Mouse (Mus musculus) heart, postnatal 0 days (tissue): ENCODE data around the gene Slc25a35. TPM values are rescaled to one million over a fixed set of nuclear protein-coding genes. Genes with fewer than 3 reads are reported as not detected.

Experiments
- ATAC-seq: fragments of 200-750 bp; cut with Nextera tagmentation; 2 replicates; pipeline ENCODE4 v1.8.0; 2017; ENCODE audit warnings: low read depth, moderate number of reproducible peaks, moderate library complexity; ENCODE audit not compliant: insufficient read depth
- DNase-seq: peaks from one replicate; pipeline ENCODE4 v3.0.0-alpha.2; 2016; ENCODE audit warnings: low spot score
- H3K27ac ChIP-seq: fragments of 300-500 bp; sonication (generic); 2 replicates; pipeline ENCODE4 v1.5.1; 2014; ENCODE audit warnings: low read depth, mild to moderate bottlenecking
- H3K27me3 ChIP-seq: fragments of 300-500 bp; sonication (generic); 2 replicates; pipeline ENCODE4 v1.6.1; 2014; ENCODE audit warnings: low read length, mixed read lengths; ENCODE audit not compliant: control insufficient read depth, insufficient read depth
- H3K36me3 ChIP-seq: fragments of 300-500 bp; sonication (generic); replicated peaks from 2 replicates; pipeline ENCODE4 v1.6.1; 2014; ENCODE audit warnings: low read length, mixed read lengths; ENCODE audit not compliant: control insufficient read depth, insufficient read depth
- H3K4me1 ChIP-seq: fragments of 300-500 bp; sonication (generic); 2 replicates; pipeline ENCODE4 v1.6.1; 2014; ENCODE audit warnings: antibody characterized with exemption; ENCODE audit not compliant: control insufficient read depth, insufficient read depth
- H3K4me2 ChIP-seq: fragments of 300-500 bp; sonication (generic); 2 replicates; pipeline ENCODE4 v1.6.1; 2014; ENCODE audit warnings: low read depth, mild to moderate bottlenecking, low read length, moderate library complexity
- H3K4me3 ChIP-seq: fragments of 300-500 bp; sonication (generic); 2 replicates; pipeline ENCODE4 v1.5.1; 2014; ENCODE audit warnings: low read depth, low read length
- H3K9ac ChIP-seq: fragments of 300-500 bp; sonication (generic); replicated peaks from 2 replicates; pipeline ENCODE4 v1.6.1; 2014; ENCODE audit warnings: low read depth, low read length, mixed read lengths
- H3K9me3 ChIP-seq: fragments of 300-500 bp; sonication (generic); replicated peaks from 2 replicates; pipeline ENCODE4 v1.6.1; 2016; ENCODE audit warnings: low read length; ENCODE audit not compliant: control insufficient read depth
- CTCF ChIP-seq: IDR thresholded peaks from 2 replicates; pipeline ENCODE4 v1.5.1; 2016; ENCODE audit warnings: antibody characterized with exemption, control low read depth, low read depth
- EP300 ChIP-seq: IDR thresholded peaks from 2 replicates; pipeline ENCODE4 v1.6.1; 2016; ENCODE audit warnings: antibody characterized with exemption, low read depth
- WGBS: fragments of 180-500 bp; shearing (Covaris S2); extraction: QIAGEN DNeasy Blood & Tissue Kit; methylation state at CpG from one replicate; pipeline ENCODE4 v1.1.7; 2014; 5-methylcytosine and 5-hydroxymethylcytosine counted together
- polyA plus RNA-seq: library from polyadenylated mRNA; unstranded; fragments of >200 nt; fragmentation: Nextera tagmentation; extraction: Ambion mirVana; gene quantifications from 2 replicates; pipeline ENCODE4 v1.2.1, GENCODE M21; 2015
- total RNA-seq: library from RNA; depleted of rRNA; stranded (reverse); fragments of >200 nt; gene quantifications from 2 replicates; pipeline ENCODE4 v1.2.3, GENCODE M21; 2014; ENCODE audit warnings: low replicate concordance

Slc25a35 gene
- total and polyA plus RNA-seq, 2 experiments from 2014 or later, result 2.0 to 3.6 TPM

- 1% methylated on average over 17 of the region's 17 CpGs for WGBS
- Histone ChIP-seq H3K36me3 (0 out of 2 replicates have a peak, but pooled peaks cover under 1% of the 10 kb centered on the region), H3K4me3 (peak overlapping the region; percentile 41), H3K9ac (peak overlapping the region; percentile 37), H3K4me2 (peak overlapping the region; percentile 69), H3K27ac (no peak overlapping the region), H3K27me3 (0 out of 2 replicates have a peak, but pooled peaks cover 8% of the 10 kb centered on the region), H3K9me3 (no peaks in the 10 kb centered on the region), H3K4me1 (0 out of 2 replicates have a peak, but pooled peaks cover 5% of the 10 kb centered on the region)
- TF ChIP-seq EP300 (no peak), CTCF (no peak)
- ATAC-seq (no peak), DNase-seq (no peak)
These were observed 13.5 kb upstream of the Slc25a35 start for GRCm38 (mm10) chr11:68954408-68954807.

GRCm38 (mm10) chr11:68955473-68955872, 12.5 kb upstream of the Slc25a35 start:
- peak overlapping the region; percentile 41 for H3K4me3 ChIP-seq
- 50% methylated on average over 5 of the region's 5 CpGs for WGBS
- TF ChIP-seq EP300, result no peak
- no peak for TF ChIP-seq CTCF
- 0 out of 2 replicates have a peak, but pooled peaks cover 5% of the 10 kb centered on the region for H3K4me1 ChIP-seq
- H3K9ac ChIP-seq, result no peak overlapping the region
- H3K4me2 ChIP-seq, result peak overlapping the region; percentile 69
- no peaks in the 10 kb centered on the region for H3K36me3 ChIP-seq
- ATAC-seq (no peak), DNase-seq (no peak)
- H3K9me3 ChIP-seq, result no peaks in the 10 kb centered on the region
- H3K27me3 ChIP-seq, result 0 out of 2 replicates have a peak, but pooled peaks cover 8% of the 10 kb centered on the region
- H3K27ac ChIP-seq, result peak overlapping the region; percentile 38; the same call in 1 of the 2 replicates

DNA sequence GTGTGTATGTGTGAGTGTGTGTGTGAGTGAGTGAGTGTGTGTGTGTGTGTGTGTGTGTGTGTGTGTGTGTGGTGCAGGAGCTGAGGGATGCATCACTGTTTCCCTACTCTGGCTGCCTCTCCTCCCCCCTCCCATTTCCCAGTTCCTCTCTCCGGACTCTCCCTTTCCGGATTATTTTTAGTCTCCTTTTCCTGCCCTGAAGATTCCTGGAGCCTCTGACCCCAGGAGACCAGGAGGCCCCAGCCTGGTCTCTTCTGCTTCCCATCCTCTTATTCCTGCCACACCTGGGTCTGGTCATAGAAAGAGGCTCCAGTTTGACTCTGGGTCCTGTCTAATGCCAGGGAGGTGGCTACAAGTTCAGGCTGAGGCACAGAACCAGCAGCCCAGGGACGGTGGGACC, 11.8 kb upstream of the Slc25a35 start:
- Histone ChIP-seq H3K4me1 (0 out of 2 replicates have a peak, but pooled peaks cover 5% of the 10 kb centered on the region), H3K9ac (no peak overlapping the region), H3K36me3 (no peaks in the 10 kb centered on the region), H3K4me3 (peak overlapping the region; percentile 48), H3K27me3 (0 out of 2 replicates have a peak, but pooled peaks cover 8% of the 10 kb centered on the region), H3K27ac (peak overlapping the region; percentile 84), H3K4me2 (peak overlapping the region; percentile 69), H3K9me3 (no peaks in the 10 kb centered on the region)
- 4% methylated on average over 3 of the region's 3 CpGs for WGBS
- ATAC-seq, result peak; percentile 66; the same call in 1 of the 2 replicates
- DNase-seq, result peak; percentile 74
- TF ChIP-seq EP300 (0 out of 2 replicates have a peak, but pooled peaks have one; percentile 31), CTCF (no peak)

- peak overlapping the region; percentile 48 for H3K4me3 ChIP-seq
- H3K27me3 ChIP-seq, result 0 out of 2 replicates have a peak, but pooled peaks cover 8% of the 10 kb centered on the region
- H3K9ac ChIP-seq, result peak overlapping the region; percentile 46
- peak overlapping the region; percentile 84 for H3K27ac ChIP-seq
- ATAC-seq, result peak; percentile 59
- TF ChIP-seq CTCF (no peak), EP300 (no peak)
- H3K4me1 ChIP-seq, result 0 out of 2 replicates have a peak, but pooled peaks cover 5% of the 10 kb centered on the region
- no peak for DNase-seq
- WGBS, result 32% methylated on average over 13 of the region's 13 CpGs
- H3K4me2 ChIP-seq, result peak overlapping the region; percentile 69
- H3K36me3 ChIP-seq, result no peaks in the 10 kb centered on the region
- H3K9me3 ChIP-seq, result no peaks in the 10 kb centered on the region
These were observed 11.2 kb upstream of the Slc25a35 start for GRCm38 (mm10) chr11:68956697-68957096.

DNA sequence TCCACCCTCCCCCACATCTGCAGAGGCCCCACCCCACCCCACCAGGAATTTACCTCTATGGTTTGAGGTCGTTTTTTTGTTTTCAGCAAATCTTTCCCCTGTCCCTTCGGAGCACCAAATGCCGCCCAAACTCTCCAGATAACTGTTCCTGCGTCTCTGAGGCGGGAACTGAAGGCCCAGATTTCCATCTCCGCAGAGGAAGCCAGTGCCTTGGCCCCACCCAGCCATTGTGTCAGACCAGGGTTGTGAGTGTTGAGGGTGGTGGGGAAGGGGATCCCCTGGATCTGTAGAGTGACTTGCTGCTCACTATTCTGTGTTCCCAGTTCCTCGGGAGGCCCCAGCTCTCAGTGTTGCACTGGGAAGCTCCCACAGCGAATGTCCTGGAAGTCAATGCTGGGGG, 10.6 kb upstream of the Slc25a35 start, which contains the start of gene Arhgef15:
Gene Arhgef15, minus strand, starts transcription at position 173 of the 400 bp plus-strand sequence.
- H3K4me2 ChIP-seq, result peak within 1 kb of the TSS; percentile 69
- peak within 1 kb of the TSS; percentile 84 for H3K27ac ChIP-seq
- DNase-seq (no peak), ATAC-seq (0 out of 2 replicates have a peak, but pooled peaks have one; percentile 18)
- 0 out of 2 replicates have a peak, but pooled peaks cover 8% of the 10 kb centered on the region for H3K27me3 ChIP-seq
- no peaks in the 10 kb centered on the region for H3K9me3 ChIP-seq
- H3K36me3 ChIP-seq, result no peaks in the 10 kb centered on the region
- H3K4me1 ChIP-seq, result 0 out of 2 replicates have a peak, but pooled peaks cover 5% of the 10 kb centered on the region
- peak within 1 kb of the TSS; percentile 48 for H3K4me3 ChIP-seq
- WGBS, result 36% methylated on average over 8 of the region's 8 CpGs
- no peak for TF ChIP-seq CTCF
- TF ChIP-seq EP300, result no peak
- H3K9ac ChIP-seq, result peak within 1 kb of the TSS; percentile 46
